Mouse (Mus musculus) G1E (cell line): Measurements from ENCODE around the gene Ick.

Source experiments
- CTCF ChIP-seq: IDR thresholded peaks from 2 replicates; pipeline ENCODE4 v1.5.1; 2012; ENCODE audit warnings: low read depth, low read length, inconsistent platforms, mixed read lengths
- POLR2AphosphoS5 ChIP-seq: IDR thresholded peaks from 2 replicates; pipeline ENCODE4 v1.6.1; 2012; ENCODE audit warnings: low read depth, low read length, inconsistent platforms; ENCODE audit not compliant: insufficient replicate concordance

DNA sequence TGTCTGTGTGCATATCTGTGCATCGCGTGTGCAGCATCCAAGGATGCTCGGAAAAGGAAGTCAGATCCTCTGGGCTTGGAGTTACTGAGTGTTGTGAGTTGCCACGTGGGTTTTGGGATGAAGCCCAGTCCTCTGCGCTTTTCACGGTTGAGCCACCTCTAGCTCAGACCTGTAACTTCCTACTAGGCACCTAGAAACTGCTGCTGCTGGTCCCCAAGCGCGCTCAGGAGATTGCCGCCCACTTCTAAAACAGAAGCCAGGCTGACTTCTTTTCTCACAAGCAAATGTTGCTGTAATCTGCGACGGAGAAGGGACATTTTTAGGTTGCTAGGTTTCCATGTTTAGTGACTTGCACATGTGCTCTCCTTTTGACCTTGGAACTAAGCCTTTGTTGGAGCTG lies 86.0 kb downstream of the Ick start:
- TF ChIP-seq POLR2AphosphoS5 (no peak), CTCF (no peak)
